Comparison of ENCODE assay signal across 8 mouse cellular contexts in genomic region chr11:106996492-106996891, GRCm38 (mm10). TPM values are rescaled to one million over a fixed set of nuclear protein-coding genes. Genes with fewer than 3 reads are reported as not detected.
DNase-seq lines count a peak whose midpoint lies in the region; ATAC-seq and TF ChIP-seq lines count a peak whose summit lies in the region.
"Not testable (repeated sequence)": the region's sequence is repeated elsewhere in the genome, so short reads cannot be mapped to it uniquely, and the experiment has no call there.

No protein-coding gene starts in this region.

- H3K27ac ChIP-seq in CH12.LX (ENCODE audit: insufficient read depth, low read depth); embryonic facial prominence, embryonic 13.5 days; forebrain, embryonic 13.5 days; heart, embryonic 14.5 days (replicated peaks in 1 of 2; ENCODE audit: control insufficient read depth in 1 of 2, insufficient read depth in 1 of 2, low read depth in 2 of 2, low read length in 2 of 2); kidney, embryonic 15.5 days; lung, embryonic 16.5 days (ENCODE audit: low read length); stomach, embryonic 16.5 days (ENCODE audit: low read length): not testable (repeated sequence)
- H3K27ac ChIP-seq in liver, embryonic 13.5 days = peak overlapping the region; percentile 19; the same call in 1 of the 2 replicates

- 94% methylated on average over 7 of the region's 7 CpGs for WGBS in embryonic facial prominence, embryonic 13.5 days
- 95% methylated on average over 7 of the region's 7 CpGs for WGBS in forebrain, embryonic 13.5 days
- 91% methylated on average over 7 of the region's 7 CpGs for WGBS in heart, embryonic 14.5 days
- 91% methylated on average over 7 of the region's 7 CpGs for WGBS in kidney, embryonic 15.5 days
- 66% methylated on average over 7 of the region's 7 CpGs for WGBS in liver, embryonic 13.5 days (ENCODE audit: insufficient replicate concordance)
- 93% methylated on average over 7 of the region's 7 CpGs for WGBS in lung, embryonic 16.5 days
- WGBS in stomach, embryonic 16.5 days = 92% methylated on average over 7 of the region's 7 CpGs

- H3K79me2 ChIP-seq in CH12.LX (replicated peaks; ENCODE audit: control insufficient read depth, extremely low read depth, insufficient read depth, poor library complexity, severe bottlenecking) = peaks cover 66% of the 10 kb centered on the region

- not testable (repeated sequence) for TF ChIP-seq POLR2A in CH12.LX (IDR thresholded peaks at IDR 0.05; ENCODE audit: low read depth, low read length)

- H3K9me3 ChIP-seq in CH12.LX (replicated peaks; ENCODE audit: low read length); embryonic facial prominence, embryonic 13.5 days; forebrain, embryonic 13.5 days (replicated peaks); heart, embryonic 14.5 days (ENCODE audit: control insufficient read depth, low read length); kidney, embryonic 15.5 days (replicated peaks); liver, embryonic 13.5 days (replicated peaks); lung, embryonic 16.5 days (ENCODE audit: control insufficient read depth, low read length); stomach, embryonic 16.5 days (replicated peaks; ENCODE audit: control insufficient read depth, low read length): not testable (repeated sequence)

- in situ Hi-C loops in CH12.LX (cut with MboI; ENCODE audit: low pct_ligation_motif_present, low pct_unique_long_range_greater_than_20kb, low sequenced_read_pairs) = not testable (repeated sequence)

- peak overlapping the region; percentile 93 for H3K4me2 ChIP-seq in CH12.LX (ENCODE audit: insufficient read depth, low read depth, poor library complexity, severe bottlenecking)
- peak overlapping the region; percentile 72; the same call in 1 of the 2 replicates for H3K4me2 ChIP-seq in embryonic facial prominence, embryonic 13.5 days
- peak overlapping the region; percentile 72 for H3K4me2 ChIP-seq in forebrain, embryonic 13.5 days
- peak overlapping the region; percentile 75 for H3K4me2 ChIP-seq in heart, embryonic 14.5 days (ENCODE audit: low read length)
- peak overlapping the region; percentile 69 for H3K4me2 ChIP-seq in kidney, embryonic 15.5 days
- H3K4me2 ChIP-seq in liver, embryonic 13.5 days = peak overlapping the region; percentile 74
- peak overlapping the region; percentile 70 for H3K4me2 ChIP-seq in lung, embryonic 16.5 days (ENCODE audit: low read depth, low read length)
- H3K4me2 ChIP-seq in stomach, embryonic 16.5 days (ENCODE audit: low read depth, low read length) = peak overlapping the region; percentile 46; the same call in 1 of the 2 replicates

- peak overlapping the region in 1 of 3 experiments; percentile 74 for H3K4me3 ChIP-seq in CH12.LX (replicated peaks in 1 of 3; ENCODE audit: low read depth in 2 of 3, low read length in 2 of 3, poor library complexity in 1 of 3)
- H3K4me3 ChIP-seq in embryonic facial prominence, embryonic 13.5 days = peak overlapping the region; percentile 98; the same call in 1 of the 2 replicates
- peak overlapping the region; percentile 99; the same call in 1 of the 2 replicates for H3K4me3 ChIP-seq in forebrain, embryonic 13.5 days
- 0 out of 4 replicates have a peak overlapping the region, but pooled peaks of 1 of the 2 experiments have one; percentile 97 for H3K4me3 ChIP-seq in heart, embryonic 14.5 days (ENCODE audit: control insufficient read depth in 1 of 2, insufficient read depth in 1 of 2, low read depth in 1 of 2, low read length in 2 of 2)
- H3K4me3 ChIP-seq in kidney, embryonic 15.5 days (replicated peaks) = peak overlapping the region; percentile 99
- H3K4me3 ChIP-seq in liver, embryonic 13.5 days (replicated peaks) = peak overlapping the region; percentile 96
- H3K4me3 ChIP-seq in lung, embryonic 16.5 days (ENCODE audit: low read length) = peak overlapping the region; percentile 100
- H3K4me3 ChIP-seq in stomach, embryonic 16.5 days (replicated peaks; ENCODE audit: low read length) = not testable (repeated sequence)

- H3K4me1 ChIP-seq in CH12.LX (ENCODE audit: control insufficient read depth in 1 of 2, insufficient read depth in 2 of 2) = peaks cover 11 to 48% of the 10 kb centered on the region in 2 experiments
- H3K4me1 ChIP-seq in embryonic facial prominence, embryonic 13.5 days = peaks cover 17% of the 10 kb centered on the region
- peaks cover 36% of the 10 kb centered on the region for H3K4me1 ChIP-seq in forebrain, embryonic 13.5 days
- H3K4me1 ChIP-seq in heart, embryonic 14.5 days (ENCODE audit: control insufficient read depth in 2 of 2, insufficient read depth in 2 of 2, low read length in 2 of 2) = peaks cover 2 to 26% of the 10 kb centered on the region in 2 experiments
- peaks cover 19% of the 10 kb centered on the region for H3K4me1 ChIP-seq in kidney, embryonic 15.5 days
- H3K4me1 ChIP-seq in liver, embryonic 13.5 days (replicated peaks) = peaks cover 53% of the 10 kb centered on the region
- peaks cover 16% of the 10 kb centered on the region for H3K4me1 ChIP-seq in lung, embryonic 16.5 days (replicated peaks; ENCODE audit: control insufficient read depth, insufficient read depth, low read length)
- peaks cover 26% of the 10 kb centered on the region for H3K4me1 ChIP-seq in stomach, embryonic 16.5 days (ENCODE audit: control insufficient read depth, insufficient read depth, low read length)

- TF ChIP-seq CTCF in CH12.LX (conservative IDR thresholded peaks at IDR 0.05 in 1 of 2, IDR thresholded peaks at IDR 0.05 in 1 of 2; ENCODE audit: low read depth in 2 of 2, low read length in 2 of 2) = not testable (repeated sequence)

- DNase-seq in CH12.LX (ENCODE audit: extremely low read depth); liver, embryonic 13.5 days: not testable (repeated sequence)

- dilution Hi-C loops in CH12.LX (cut with MboI; ENCODE audit: extremely low pct_ligation_motif_present, extremely low pct_unique_long_range_greater_than_20kb, low sequenced_read_pairs) = not testable (repeated sequence)

- H3K27me3 ChIP-seq in CH12.LX (replicated peaks); embryonic facial prominence, embryonic 13.5 days; forebrain, embryonic 13.5 days; heart, embryonic 14.5 days (ENCODE audit: control insufficient read depth, insufficient read depth, low read length); kidney, embryonic 15.5 days; liver, embryonic 13.5 days; lung, embryonic 16.5 days (ENCODE audit: control insufficient read depth, insufficient read depth, low read depth, low read length); stomach, embryonic 16.5 days (ENCODE audit: control insufficient read depth, insufficient read depth, low read length): not testable (repeated sequence)

- peak overlapping the region; percentile 74 for H3K9ac ChIP-seq in CH12.LX (ENCODE audit: insufficient read depth, low read depth)
- H3K9ac ChIP-seq in embryonic facial prominence, embryonic 13.5 days; kidney, embryonic 15.5 days; lung, embryonic 16.5 days (ENCODE audit: low read length); stomach, embryonic 16.5 days (ENCODE audit: low read length): not testable (repeated sequence)
- H3K9ac ChIP-seq in forebrain, embryonic 13.5 days = peak overlapping the region; percentile 95; the same call in 1 of the 2 replicates
- peak overlapping the region; percentile 96; the same call in 1 of the 2 replicates for H3K9ac ChIP-seq in heart, embryonic 14.5 days (ENCODE audit: low read length)
- peak overlapping the region; percentile 99 for H3K9ac ChIP-seq in liver, embryonic 13.5 days

- peaks cover 47 to 54% of the 10 kb centered on the region in 2 experiments for H3K36me3 ChIP-seq in CH12.LX (replicated peaks in 1 of 2; ENCODE audit: control insufficient read depth in 1 of 2, insufficient read depth in 1 of 2, low read length in 1 of 2)
- peaks cover 50% of the 10 kb centered on the region for H3K36me3 ChIP-seq in embryonic facial prominence, embryonic 13.5 days
- peaks cover 49% of the 10 kb centered on the region for H3K36me3 ChIP-seq in forebrain, embryonic 13.5 days (ENCODE audit: poor library complexity, severe bottlenecking)
- H3K36me3 ChIP-seq in heart, embryonic 14.5 days (ENCODE audit: control insufficient read depth, insufficient read depth, low read length) = peaks cover 59% of the 10 kb centered on the region
- peaks cover 56% of the 10 kb centered on the region for H3K36me3 ChIP-seq in kidney, embryonic 15.5 days
- H3K36me3 ChIP-seq in liver, embryonic 13.5 days = peaks cover 64% of the 10 kb centered on the region
- peaks cover 33% of the 10 kb centered on the region for H3K36me3 ChIP-seq in lung, embryonic 16.5 days (ENCODE audit: control insufficient read depth, insufficient read depth, low read length)
- H3K36me3 ChIP-seq in stomach, embryonic 16.5 days (ENCODE audit: control insufficient read depth, insufficient read depth, low read length) = peaks cover 25% of the 10 kb centered on the region

- not testable (repeated sequence) for TF ChIP-seq EP300 in CH12.LX (IDR thresholded peaks at IDR 0.05; ENCODE audit: low read length)

- not testable (repeated sequence) for TF ChIP-seq RAD21 in CH12.LX (IDR thresholded peaks at IDR 0.05; ENCODE audit: low read depth, low read length)

- ATAC-seq in embryonic facial prominence, embryonic 13.5 days (ENCODE audit: insufficient number of reproducible peaks, insufficient read depth, low FRiP score, low TSS enrichment, low read depth); forebrain, embryonic 13.5 days; heart, embryonic 14.5 days (ENCODE audit: insufficient number of reproducible peaks, insufficient read depth, low FRiP score, low read depth); kidney, embryonic 15.5 days (replicated peaks; ENCODE audit: low FRiP score); liver, embryonic 13.5 days (ENCODE audit: low read depth); lung, embryonic 16.5 days (ENCODE audit: low read depth); stomach, embryonic 16.5 days (ENCODE audit: insufficient read depth, low FRiP score): not testable (repeated sequence)

RNA-seq across cellular contexts. Expression of gene Kpna2, which starts 2.8 kb away (rescaled TPM):
- total RNA-seq in CH12.LX (2012; rRNA removed) (327 and 495 TPM in 2 replicates), CH12.LX (2014; rRNA removed) (734 and 759 TPM in 2 replicates)
- 536 and 582 TPM in 2 replicates for polyA plus RNA-seq in CH12.LX (2012; ENCODE audit: insufficient read length, low read depth)
- polyA plus RNA-seq in embryonic facial prominence, embryonic 13.5 days (2015; fragmentation: Nextera tagmentation; extraction: Ambion mirVana) = 289 and 398 TPM in 2 replicates
- polyA plus RNA-seq in forebrain, embryonic 13.5 days (2015; fragmentation: Nextera tagmentation; extraction: Ambion mirVana) = 481 and 506 TPM in 2 replicates
- polyA plus RNA-seq in heart, embryonic 14.5 days (2014; fragmentation: Nextera tagmentation; extraction: Ambion mirVana) = 228 and 258 TPM in 2 replicates
- polyA plus RNA-seq in kidney, embryonic 15.5 days (2015; fragmentation: Nextera tagmentation; extraction: Ambion mirVana) = 407 and 415 TPM in 2 replicates
- polyA plus RNA-seq in liver, embryonic 13.5 days (2015; fragmentation: Nextera tagmentation; extraction: Ambion mirVana) = 325 and 361 TPM in 2 replicates
- 437 and 492 TPM in 2 replicates for polyA plus RNA-seq in lung, embryonic 16.5 days (2015; fragmentation: Nextera tagmentation; extraction: Ambion mirVana)
- polyA plus RNA-seq in stomach, embryonic 16.5 days (2015; fragmentation: Nextera tagmentation; extraction: Ambion mirVana) = 297 and 327 TPM in 2 replicates

RNA-seq across cellular contexts. Expression of gene 1810010H24Rik, which starts 29.0 kb away (rescaled TPM):
- total RNA-seq in CH12.LX (2012; rRNA removed) (0.29 and 1.1 TPM in 2 replicates), CH12.LX (2014; rRNA removed) (0.82 and 1.7 TPM in 2 replicates)
- polyA plus RNA-seq in CH12.LX (2012; ENCODE audit: insufficient read length, low read depth) = 0.53 and 0.83 TPM in 2 replicates
- polyA plus RNA-seq in embryonic facial prominence, embryonic 13.5 days (2015; fragmentation: Nextera tagmentation; extraction: Ambion mirVana) = 1.9 and 2.0 TPM in 2 replicates
- polyA plus RNA-seq in forebrain, embryonic 13.5 days (2015; fragmentation: Nextera tagmentation; extraction: Ambion mirVana) = 2.6 and 2.8 TPM in 2 replicates
- 3.1 and 4.1 TPM in 2 replicates for polyA plus RNA-seq in heart, embryonic 14.5 days (2014; fragmentation: Nextera tagmentation; extraction: Ambion mirVana)
- polyA plus RNA-seq in kidney, embryonic 15.5 days (2015; fragmentation: Nextera tagmentation; extraction: Ambion mirVana) = 1.7 and 2.1 TPM in 2 replicates
- 1.1 TPM in 2 replicates for polyA plus RNA-seq in liver, embryonic 13.5 days (2015; fragmentation: Nextera tagmentation; extraction: Ambion mirVana)
- polyA plus RNA-seq in lung, embryonic 16.5 days (2015; fragmentation: Nextera tagmentation; extraction: Ambion mirVana) = 4.4 and 5.1 TPM in 2 replicates
- polyA plus RNA-seq in stomach, embryonic 16.5 days (2015; fragmentation: Nextera tagmentation; extraction: Ambion mirVana) = 2.0 TPM in 2 replicates
